Mouse (Mus musculus) T-cell, adult 2 months (primary cell): Measurements from ENCODE around the gene Epas1.
A peak's percentile ranks its signal among the peaks of the same experiment; 100 is the strongest.

Experiments
- DNase-seq: peaks from one replicate; pipeline ENCODE4 v3.0.0; 2022; ENCODE audit warnings: low spot score

Gene Epas1

DNA sequence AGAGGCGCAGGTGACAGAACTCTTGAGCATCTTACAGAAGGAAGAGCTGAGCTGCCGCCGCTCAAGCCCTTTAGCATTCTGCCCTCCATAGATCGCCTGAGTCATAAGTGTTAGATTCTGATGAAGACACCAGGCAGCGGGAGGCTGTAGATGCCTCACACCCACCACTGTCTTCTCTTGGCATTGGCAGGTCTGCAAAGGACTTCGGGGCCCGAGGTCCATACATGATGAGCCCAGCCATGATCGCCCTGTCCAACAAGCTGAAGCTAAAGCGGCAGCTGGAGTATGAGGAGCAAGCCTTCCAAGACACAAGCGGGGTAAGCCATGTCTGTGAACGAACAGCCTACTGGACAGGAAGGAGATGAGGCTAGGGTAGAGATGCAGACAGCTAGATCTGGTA, 75.0 kb downstream of the Epas1 start:
- DNase-seq, result no peak

DNA sequence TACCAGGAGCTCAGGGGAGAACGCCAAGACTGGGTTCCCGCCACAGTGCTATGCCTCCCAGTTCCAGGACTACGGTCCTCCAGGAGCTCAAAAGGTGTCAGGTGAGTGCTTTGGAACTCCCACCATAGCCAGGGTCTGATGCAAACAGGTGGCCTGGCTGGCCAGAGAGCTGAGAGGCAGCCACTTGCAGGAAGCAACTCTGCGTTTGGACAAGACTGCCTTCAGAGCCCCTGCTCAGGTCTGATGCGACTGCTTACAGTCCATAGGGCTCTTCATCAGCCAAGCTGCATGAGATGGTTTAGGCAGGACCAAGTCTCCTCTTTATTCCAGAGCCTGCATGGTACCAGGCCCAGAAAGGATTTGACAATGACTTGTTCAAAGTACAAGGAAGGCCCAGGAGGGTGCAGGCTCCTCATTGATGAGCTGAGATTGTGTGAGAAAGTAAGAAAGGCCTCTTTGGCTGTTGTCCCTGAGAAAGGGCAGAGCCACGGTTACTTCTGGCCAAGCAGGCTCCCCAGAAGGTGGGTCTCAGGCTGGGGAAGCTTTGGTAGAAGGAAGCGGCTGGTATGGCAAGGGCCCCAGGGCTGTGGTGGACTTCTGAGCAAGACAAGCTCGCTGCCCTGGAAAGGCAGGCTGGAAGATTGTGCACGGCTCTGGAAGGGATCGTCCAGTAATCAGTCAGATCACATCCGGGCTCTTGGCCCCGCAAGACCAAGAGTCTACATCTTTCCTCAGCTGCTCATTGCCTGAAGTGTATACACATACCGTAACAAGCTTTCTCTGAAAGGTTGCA, 76.1 kb downstream of the Epas1 start:
- no peak for DNase-seq

GRCm38 (mm10) chr17:86830893-86831292, 77.4 kb downstream of the Epas1 start:
- DNase-seq, result no peak

DNA sequence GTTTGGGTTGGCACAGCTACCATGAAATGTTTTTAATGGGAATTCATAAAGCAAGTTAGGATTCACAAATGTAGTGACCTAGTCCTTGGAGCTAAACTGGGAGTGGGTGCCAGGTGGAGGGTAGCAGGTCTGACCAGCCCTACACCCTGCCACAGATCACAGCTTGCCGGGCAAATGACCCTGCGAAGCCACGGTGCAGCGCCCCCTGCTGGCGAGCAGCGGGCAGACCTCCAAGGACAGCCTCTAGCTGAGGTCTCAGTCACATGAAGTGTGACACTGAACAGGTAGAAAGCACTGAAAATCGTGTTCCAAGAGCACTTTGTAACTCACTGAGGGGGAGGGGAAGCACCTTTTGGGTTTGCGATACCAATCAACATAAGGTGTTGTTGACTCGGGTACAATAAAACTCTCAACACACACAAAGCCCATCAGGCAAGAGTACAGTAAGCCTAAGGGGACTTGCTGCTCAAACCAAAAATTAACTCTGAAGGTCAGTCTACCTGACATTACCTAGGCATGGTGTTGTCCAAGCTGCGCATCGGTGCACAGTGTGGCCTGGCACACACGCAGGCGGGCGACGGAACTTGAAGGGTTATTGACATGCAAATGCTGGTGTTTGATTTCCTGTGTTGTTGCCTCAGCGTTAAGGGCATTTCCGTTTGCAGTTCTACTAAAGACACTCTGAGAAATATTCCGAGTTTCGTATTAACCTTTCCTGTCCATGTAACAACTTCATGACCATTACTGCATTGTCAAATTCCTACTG, 79.2 kb downstream of the Epas1 start:
- DNase-seq, result peak; percentile 17

GRCm38 (mm10) chr17:86833945-86834344, 80.4 kb downstream of the Epas1 start:
- DNase-seq, result no peak

- no peak for DNase-seq
Measured at GRCm38 (mm10) chr17:86839308-86839707, 85.8 kb downstream of the Epas1 start.

DNA sequence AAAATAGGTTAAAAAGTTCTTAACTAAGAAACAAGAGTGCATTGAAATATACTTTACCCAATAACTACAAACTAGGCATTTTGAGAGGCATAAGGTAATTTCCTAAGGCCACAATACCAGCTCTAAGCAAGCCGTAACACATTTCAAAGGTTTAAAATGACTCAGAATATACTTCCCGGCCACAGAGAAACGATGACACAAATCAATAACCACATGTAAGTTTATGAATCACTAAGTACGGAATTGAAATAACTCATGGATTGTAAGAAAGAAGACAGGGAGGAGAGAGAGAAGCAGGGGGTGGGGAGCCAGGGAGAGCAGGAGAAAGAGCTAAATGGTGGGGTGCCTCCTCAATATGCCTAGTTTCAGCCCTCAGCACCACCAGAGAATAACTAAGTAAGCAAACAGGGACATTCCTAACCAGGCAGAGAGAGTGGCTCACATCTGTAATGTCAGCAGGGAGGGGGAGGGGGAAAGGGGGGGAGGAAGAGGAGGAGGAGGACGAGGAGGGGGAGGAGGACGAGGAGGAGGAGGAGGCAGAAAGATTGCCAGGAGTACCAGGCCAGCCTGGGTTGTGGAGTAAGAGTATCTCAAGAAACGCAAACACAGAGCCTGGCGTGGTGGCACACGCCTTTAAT, 97.3 kb downstream of the Epas1 start:
- no peak for DNase-seq

- no peak for DNase-seq
Measured at GRCm38 (mm10) chr17:86851782-86852181, 98.3 kb downstream of the Epas1 start.

DNA sequence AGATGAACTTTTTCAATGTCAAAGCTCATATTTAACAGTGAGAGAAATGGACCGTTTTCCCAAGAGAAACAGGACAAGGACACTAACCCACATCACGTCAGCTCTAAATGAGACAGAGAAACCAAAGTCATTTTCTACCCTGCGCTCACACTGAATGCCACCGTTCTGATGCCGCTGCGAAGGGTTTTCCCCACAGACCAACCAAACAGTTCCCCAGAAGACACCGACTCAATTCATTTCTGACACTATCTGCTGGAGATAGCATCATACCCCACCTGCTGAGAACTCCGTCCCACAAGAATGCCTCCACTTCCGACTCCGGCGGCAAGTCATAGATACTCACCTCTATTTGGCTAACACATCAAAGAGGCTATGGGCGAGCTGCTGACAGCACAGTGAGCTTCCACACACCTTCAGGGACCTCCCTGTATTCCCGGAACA, 99.1 kb downstream of the Epas1 start:
- no peak for DNase-seq

DNA sequence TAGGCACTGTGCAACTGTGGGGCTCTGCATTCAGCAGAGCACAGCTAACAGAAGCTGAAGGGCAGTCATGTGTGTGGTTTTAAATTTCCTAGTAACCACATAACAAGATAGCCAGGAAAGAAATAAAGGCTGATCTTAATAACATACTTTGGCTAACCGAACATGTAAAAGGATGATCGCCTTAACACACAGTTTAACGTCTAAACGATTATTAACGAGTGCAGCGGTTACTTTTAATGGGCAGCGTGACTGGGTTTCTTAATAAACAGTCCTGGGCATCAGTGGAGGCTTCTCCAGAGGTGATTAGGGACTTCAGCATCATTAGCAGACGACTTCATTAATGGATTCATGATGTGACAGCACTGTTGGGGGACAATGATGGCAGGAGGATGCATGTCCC, 117.1 kb downstream of the Epas1 start:
- no peak for DNase-seq

GRCm38 (mm10) chr17:86872643-86873042, 119.1 kb downstream of the Epas1 start:
- peak; percentile 24 for DNase-seq

DNA sequence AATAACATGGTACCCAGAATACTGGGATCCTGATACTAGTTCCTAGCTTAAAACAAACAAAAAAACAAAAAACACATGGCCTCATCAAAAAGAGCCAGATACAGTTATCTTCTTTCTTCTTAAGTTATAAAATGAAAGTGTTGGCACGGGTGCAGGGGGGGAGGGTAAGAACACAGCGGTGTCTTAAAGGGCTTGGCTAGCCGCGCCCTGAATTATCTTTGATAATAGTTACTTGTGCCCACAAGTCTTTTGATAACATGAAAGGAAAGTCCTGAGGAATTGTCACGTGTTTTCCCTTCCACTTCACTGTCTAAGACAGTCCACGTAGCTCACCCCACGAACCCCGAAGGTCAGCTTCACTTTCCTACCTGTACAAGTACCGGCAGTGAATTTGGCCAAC, 123.4 kb downstream of the Epas1 start:
- DNase-seq, result no peak

- DNase-seq, result no peak
Measured at GRCm38 (mm10) chr17:86877747-86878146, 124.2 kb downstream of the Epas1 start.

- no peak for DNase-seq
Measured at GRCm38 (mm10) chr17:86880056-86880455, 126.6 kb downstream of the Epas1 start.

DNA sequence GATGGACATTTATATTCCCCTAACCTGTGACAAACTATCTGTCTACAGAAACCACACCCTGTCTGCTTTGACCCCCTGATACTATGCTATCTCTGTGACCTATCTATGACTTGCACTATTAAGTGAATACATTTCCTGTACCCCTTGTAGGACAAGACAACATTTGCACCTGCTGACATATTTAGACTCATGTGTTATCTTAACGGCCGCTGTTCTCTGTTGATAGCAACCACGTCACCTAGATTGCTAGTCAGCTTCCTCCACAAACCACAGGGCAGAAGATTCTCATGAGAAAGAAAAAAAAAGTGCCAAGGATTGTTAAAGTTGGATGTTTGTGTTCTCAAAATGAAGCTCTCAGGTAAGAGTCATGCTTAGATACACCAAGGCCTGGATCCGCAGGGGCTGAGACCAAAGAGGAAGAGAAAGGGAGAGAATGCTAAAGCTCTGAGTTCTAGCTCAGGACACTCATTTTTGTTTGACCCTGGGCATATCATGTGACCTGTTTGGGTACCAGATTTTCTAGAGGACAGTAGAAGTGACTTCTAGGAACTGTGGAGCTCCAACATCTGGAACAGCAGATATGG, 127.1 kb downstream of the Epas1 start:
- DNase-seq, result peak; percentile 21
